Mouse (Mus musculus) myocyte (in vitro differentiated cells): Measurements from ENCODE around the gene Gm10842. TPM values are rescaled to one million over a fixed set of nuclear protein-coding genes. Genes with fewer than 3 reads are reported as not detected.

Experiments used
- H3K27me3 ChIP-seq: one replicate; pipeline ENCODE4 v1.6.1; 2011; ENCODE audit not compliant: control insufficient read depth, insufficient read depth, insufficient read length
- H3K36me3 ChIP-seq: one replicate; pipeline ENCODE4 v1.6.1; 2011; ENCODE audit not compliant: control insufficient read depth, insufficient read depth
- H3K4me2 ChIP-seq: one replicate; pipeline ENCODE4 v1.6.1; 2011; ENCODE audit warnings: low read depth, control low read depth
- H3K4me3 ChIP-seq: one replicate; pipeline ENCODE4 v1.5.1; 2011; ENCODE audit warnings: mild to moderate bottlenecking, control low read depth, moderate library complexity
- H3K79me2 ChIP-seq: one replicate; pipeline ENCODE4 v1.6.1; 2011; ENCODE audit not compliant: control insufficient read depth, insufficient read depth
- H3ac ChIP-seq: one replicate; pipeline ENCODE4 v1.6.1; 2011; ENCODE audit not compliant: control insufficient read depth, insufficient read length
- CEBPB ChIP-seq: IDR thresholded peaks from 2 replicates; pipeline ENCODE4 v1.6.1; 2011; ENCODE audit warnings: mild to moderate bottlenecking, moderate library complexity; ENCODE audit not compliant: poor library complexity, insufficient read depth, severe bottlenecking
- E2F4 ChIP-seq: IDR thresholded peaks from one replicate; pipeline ENCODE4 v1.6.1; 2011; ENCODE audit warnings: mild to moderate bottlenecking, control low read depth, moderate library complexity; ENCODE audit not compliant: insufficient read depth
- MAX ChIP-seq: IDR thresholded peaks from one replicate; pipeline ENCODE4 v1.6.1; 2011; ENCODE audit warnings: low read depth, mild to moderate bottlenecking, control low read depth
- MYOD1 ChIP-seq, 3 experiments: IDR thresholded peaks; one replicate each; pipeline ENCODE4 v1.6.1; 2011; ENCODE audit warnings: control low read depth in 2 of 3, low read depth in 2 of 3, mild to moderate bottlenecking in 2 of 3, moderate library complexity in 1 of 3; ENCODE audit not compliant: insufficient read length in 2 of 3, control insufficient read depth in 1 of 3
- MYOG ChIP-seq, 3 experiments: IDR thresholded peaks; one replicate each; pipeline ENCODE4 v1.6.1; 2011; ENCODE audit warnings: control low read depth in 2 of 3, low read depth in 2 of 3, mild to moderate bottlenecking in 2 of 3; ENCODE audit not compliant: insufficient read length in 2 of 3, control insufficient read depth in 1 of 3, insufficient read depth in 1 of 3
- POLR2A ChIP-seq: IDR thresholded peaks from one replicate; pipeline ENCODE4 v1.6.1; 2011; ENCODE audit warnings: low read depth, mild to moderate bottlenecking, control low read depth, moderate library complexity; ENCODE audit not compliant: insufficient read length
- POLR2AphosphoS2 ChIP-seq: IDR thresholded peaks from one replicate; pipeline ENCODE4 v1.6.1; 2011; ENCODE audit warnings: low read depth, control low read depth; ENCODE audit not compliant: insufficient read length
- REST ChIP-seq: IDR thresholded peaks from one replicate; pipeline ENCODE4 v1.6.1; 2011; ENCODE audit warnings: mild to moderate bottlenecking, control low read depth, moderate library complexity; ENCODE audit not compliant: insufficient read depth, insufficient read length
- SRF ChIP-seq: IDR thresholded peaks from one replicate; pipeline ENCODE4 v1.6.1; 2011; ENCODE audit warnings: low read depth; ENCODE audit not compliant: control insufficient read depth, insufficient read length
- TCF12 ChIP-seq: IDR thresholded peaks from one replicate; pipeline ENCODE4 v1.6.1; 2011; ENCODE audit warnings: mild to moderate bottlenecking, control low read depth; ENCODE audit not compliant: poor library complexity, insufficient read depth, severe bottlenecking
- TCF3 ChIP-seq: IDR thresholded peaks from one replicate; pipeline ENCODE4 v1.6.1; 2011; ENCODE audit warnings: low read depth, control low read depth; ENCODE audit not compliant: insufficient read length
- USF1 ChIP-seq: IDR thresholded peaks from one replicate; pipeline ENCODE4 v1.6.1; 2011; ENCODE audit warnings: low read depth, mild to moderate bottlenecking, control low read depth, moderate library complexity
- polyA plus RNA-seq: library from polyadenylated mRNA; unstranded; fragments of >200 nt; fragmentation: generic; extraction: Trizol; gene quantifications from one replicate; pipeline ENCODE4 v1.2.1, GENCODE M21; 2012; ENCODE audit warnings: missing spikeins

The Gm10842 gene
- polyA plus RNA-seq, 1 experiment = not detected

GRCm38 (mm10) chr11:105149766-105150165 lies 3.1 kb downstream of the Gm10842 start:
- Histone ChIP-seq H3K79me2 (no peaks in the 10 kb centered on the region), H3K4me2 (no peak overlapping the region)
- TF ChIP-seq MYOD1 (IDR thresholded peaks at IDR 0.05; ENCODE audit: control insufficient read depth in 1 of 3, insufficient read length in 2 of 3, low read depth in 2 of 3) (no peak), MYOG (IDR thresholded peaks at IDR 0.05; ENCODE audit: control insufficient read depth in 1 of 3, insufficient read depth in 1 of 3, insufficient read length in 2 of 3, low read depth in 2 of 3) (no peak), TCF3 (no peak), REST (no peak), MAX (no peak), POLR2A (no peak), E2F4 (no peak), USF1 (no peak), TCF12 (no peak), POLR2AphosphoS2 (no peak), CEBPB (no peak), SRF (no peak)

DNA sequence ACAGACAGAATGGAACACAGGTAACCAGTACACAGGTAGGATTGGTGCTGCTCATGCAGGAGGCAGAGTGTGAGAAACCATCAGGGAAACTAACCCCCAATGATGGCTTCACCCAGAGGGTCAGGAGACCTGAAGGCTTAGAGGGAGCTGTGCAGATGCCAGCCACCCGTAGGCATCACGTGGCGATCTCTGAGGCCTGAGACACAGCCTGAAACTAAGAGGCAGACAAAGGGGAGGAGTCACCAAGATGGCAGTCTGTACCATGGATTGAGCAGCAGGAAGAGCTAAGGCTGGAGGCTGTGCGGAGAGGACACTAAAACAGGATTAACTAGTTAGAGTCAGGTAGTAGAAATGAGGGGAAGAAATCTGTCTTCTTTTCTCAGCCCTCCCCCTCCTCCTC lies 4.0 kb downstream of the Gm10842 start:
- Histone ChIP-seq H3ac (no peak overlapping the region), H3K27me3 (no peaks in the 10 kb centered on the region), H3K4me3 (no peak overlapping the region), H3K4me2 (no peak overlapping the region), H3K36me3 (no peaks in the 10 kb centered on the region), H3K79me2 (no peaks in the 10 kb centered on the region)
- TF ChIP-seq TCF12 (no peak), USF1 (no peak), SRF (no peak), POLR2A (no peak), POLR2AphosphoS2 (no peak), REST (no peak), MYOG (IDR thresholded peaks at IDR 0.05; ENCODE audit: control insufficient read depth in 1 of 3, insufficient read depth in 1 of 3, insufficient read length in 2 of 3, low read depth in 2 of 3) (no peak), CEBPB (no peak), E2F4 (no peak), TCF3 (no peak), MAX (no peak), MYOD1 (IDR thresholded peaks at IDR 0.05; ENCODE audit: control insufficient read depth in 1 of 3, insufficient read length in 2 of 3, low read depth in 2 of 3) (no peak)

More at GRCm38 (mm10) chr11:105149766-105150165, 3.1 kb downstream of the Gm10842 start:
- no peaks in the 10 kb centered on the region for H3K36me3 ChIP-seq
- no peaks in the 10 kb centered on the region for H3K27me3 ChIP-seq
- H3K4me3 ChIP-seq = no peak overlapping the region
- no peak overlapping the region for H3ac ChIP-seq

DNA sequence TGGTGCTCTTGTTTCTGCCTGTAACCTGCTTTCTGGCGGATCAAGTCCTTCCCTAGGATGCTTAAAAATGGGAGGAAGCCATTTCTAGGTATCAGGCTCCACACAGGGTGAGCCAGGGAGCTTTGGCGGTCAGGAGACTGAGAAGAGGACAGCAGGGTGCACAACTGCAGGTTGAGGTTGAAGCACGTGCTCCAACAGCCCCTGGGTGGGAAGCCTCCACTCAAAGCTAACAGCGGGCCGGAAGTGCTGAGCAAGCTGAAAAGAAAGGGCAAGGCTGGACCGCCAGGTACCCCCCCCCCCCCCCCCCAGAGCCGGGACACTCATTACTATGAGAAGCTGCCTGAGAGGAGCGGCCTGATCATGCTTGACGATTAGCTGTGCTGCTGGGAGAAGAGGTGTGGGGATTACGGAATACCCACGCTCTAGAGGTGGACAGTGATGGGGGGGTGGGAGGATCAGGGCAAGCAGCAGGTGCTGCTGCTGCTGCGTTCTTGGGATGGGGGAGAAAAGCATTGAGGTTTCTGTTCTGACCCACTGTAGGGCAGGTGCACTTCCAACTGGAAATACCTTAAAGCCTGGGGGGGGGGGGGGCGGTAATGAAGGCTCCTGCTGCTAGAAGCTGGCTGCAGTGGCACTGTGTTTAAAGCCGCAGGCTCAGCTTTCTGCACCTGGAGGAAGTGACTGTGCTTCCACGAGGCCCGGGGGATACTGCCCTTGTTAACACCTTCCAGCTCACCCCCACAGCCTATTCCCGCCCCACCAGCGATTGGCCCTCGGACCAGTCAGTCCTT lies 4.7 kb downstream of the Gm10842 start:
- Histone ChIP-seq H3K79me2 (no peaks in the 10 kb centered on the region), H3K4me3 (no peak overlapping the region), H3K4me2 (no peak overlapping the region)

DNA sequence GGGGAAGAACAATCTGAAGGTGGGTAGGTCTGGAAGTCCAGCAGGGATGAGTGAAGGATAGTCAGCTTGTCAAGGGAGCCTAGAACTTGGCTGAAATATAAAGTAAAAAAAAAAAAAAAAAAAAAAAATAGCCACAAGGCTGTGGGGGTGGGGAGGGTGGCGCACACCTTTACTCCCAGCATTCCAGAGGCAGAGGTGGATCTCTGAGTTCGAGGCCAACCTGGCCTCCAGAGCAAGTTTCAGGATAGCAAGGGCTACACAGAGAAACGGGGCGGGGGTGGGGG lies 5.3 kb downstream of the Gm10842 start:
- TF ChIP-seq CEBPB (no peak), POLR2AphosphoS2 (no peak), REST (no peak), MYOD1 (IDR thresholded peaks at IDR 0.05; ENCODE audit: control insufficient read depth in 1 of 3, insufficient read length in 2 of 3, low read depth in 2 of 3) (no peak), MYOG (IDR thresholded peaks at IDR 0.05; ENCODE audit: control insufficient read depth in 1 of 3, insufficient read depth in 1 of 3, insufficient read length in 2 of 3, low read depth in 2 of 3) (no peak), TCF3 (no peak), POLR2A (no peak), E2F4 (no peak), USF1 (no peak)
- H3K79me2 ChIP-seq = no peaks in the 10 kb centered on the region
- H3ac ChIP-seq = no peak overlapping the region
- H3K4me3 ChIP-seq = no peak overlapping the region
- no peak overlapping the region for H3K4me2 ChIP-seq
- no peaks in the 10 kb centered on the region for H3K36me3 ChIP-seq
- no peaks in the 10 kb centered on the region for H3K27me3 ChIP-seq

More for the DNA sequence above, 4.7 kb downstream of the Gm10842 start:
- no peak for TF ChIP-seq POLR2A
- TF ChIP-seq REST = no peak
- no peak for TF ChIP-seq SRF
- TF ChIP-seq MYOD1 (IDR thresholded peaks at IDR 0.05; ENCODE audit: control insufficient read depth in 1 of 3, insufficient read length in 2 of 3, low read depth in 2 of 3) = no peak
- no peak for TF ChIP-seq MYOG (IDR thresholded peaks at IDR 0.05; ENCODE audit: control insufficient read depth in 1 of 3, insufficient read depth in 1 of 3, insufficient read length in 2 of 3, low read depth in 2 of 3)
- no peak for TF ChIP-seq TCF3
- no peak for TF ChIP-seq POLR2AphosphoS2
- TF ChIP-seq USF1 = no peak
- TF ChIP-seq MAX = no peak
- TF ChIP-seq TCF12 = no peak
- TF ChIP-seq E2F4 = no peak
- no peak for TF ChIP-seq CEBPB
- H3K36me3 ChIP-seq = no peaks in the 10 kb centered on the region
- H3K27me3 ChIP-seq = no peaks in the 10 kb centered on the region
- no peak overlapping the region for H3ac ChIP-seq
